Mouse (Mus musculus) adrenal gland, adult (tissue): Measurements from ENCODE around the gene Dock10.

Experiments
- DNase-seq, 2 experiments: peaks; one replicate each; pipeline ENCODE4 v3.0.0; 2022 to 2023; ENCODE audit warnings: low spot score in 1 of 2; ENCODE audit not compliant: inconsistent age in 2 of 2

The Dock10 gene

GRCm38 (mm10) chr1:80496360-80496759 is 262.0 kb downstream of the Dock10 start:
- DNase-seq = no peak

DNA sequence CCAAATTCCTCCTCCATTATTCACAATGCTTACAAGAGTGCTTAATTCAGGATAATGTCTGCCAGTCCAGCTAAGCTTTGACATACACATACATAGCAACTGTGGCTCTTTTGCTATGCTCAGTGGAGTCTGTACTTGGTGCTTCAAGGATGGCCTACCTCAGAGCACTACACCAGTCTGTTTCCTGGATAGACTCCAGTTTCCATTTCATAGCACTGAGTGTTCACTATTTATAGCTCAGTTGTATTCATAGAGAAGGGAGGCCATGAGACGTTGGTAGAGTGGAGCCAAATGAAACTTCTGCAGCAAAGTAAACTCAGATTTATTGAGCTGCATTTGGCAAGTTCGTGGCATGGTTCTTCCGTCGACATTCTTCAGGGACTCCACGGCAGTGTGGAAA is 274.9 kb downstream of the Dock10 start:
- no peak for DNase-seq

DNA sequence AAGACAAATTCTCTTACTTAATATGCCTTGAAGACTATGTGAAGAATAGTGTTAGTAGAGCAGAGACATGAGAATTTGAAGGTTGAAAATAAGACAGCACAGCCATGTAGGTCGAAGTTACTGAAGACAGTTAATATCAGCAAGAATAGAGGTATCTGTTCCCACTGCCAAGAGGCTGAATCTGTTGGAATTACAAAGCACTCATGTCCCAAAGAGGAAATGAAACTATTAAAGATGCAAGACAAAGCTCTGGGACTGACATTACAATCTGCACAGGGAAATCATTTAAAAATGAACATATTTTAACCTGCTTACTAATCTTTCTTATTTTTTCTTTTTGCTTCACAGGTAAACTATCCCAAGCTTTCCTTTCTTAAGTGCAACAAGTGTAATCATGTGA is 283.4 kb downstream of the Dock10 start:
- no peak for DNase-seq

DNA sequence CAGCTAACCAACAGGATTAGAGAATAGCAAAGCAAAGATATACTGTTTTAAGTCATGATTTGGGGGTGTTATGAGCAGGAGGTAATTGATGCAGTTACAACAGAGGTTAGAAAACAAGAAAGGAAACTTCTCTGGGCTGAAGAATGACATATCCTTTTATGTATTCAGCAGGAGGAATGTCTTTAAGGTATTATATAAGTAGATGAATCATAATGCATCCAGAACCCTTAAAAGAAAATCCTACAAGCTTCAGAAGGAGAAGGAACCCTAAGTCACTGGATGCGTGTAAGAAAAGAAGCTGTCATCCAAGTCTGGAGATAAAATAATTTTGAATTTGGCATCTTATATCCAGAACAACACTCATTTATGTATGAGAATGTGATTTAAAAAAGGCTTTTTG is 285.9 kb downstream of the Dock10 start:
- DNase-seq = no peak

DNA sequence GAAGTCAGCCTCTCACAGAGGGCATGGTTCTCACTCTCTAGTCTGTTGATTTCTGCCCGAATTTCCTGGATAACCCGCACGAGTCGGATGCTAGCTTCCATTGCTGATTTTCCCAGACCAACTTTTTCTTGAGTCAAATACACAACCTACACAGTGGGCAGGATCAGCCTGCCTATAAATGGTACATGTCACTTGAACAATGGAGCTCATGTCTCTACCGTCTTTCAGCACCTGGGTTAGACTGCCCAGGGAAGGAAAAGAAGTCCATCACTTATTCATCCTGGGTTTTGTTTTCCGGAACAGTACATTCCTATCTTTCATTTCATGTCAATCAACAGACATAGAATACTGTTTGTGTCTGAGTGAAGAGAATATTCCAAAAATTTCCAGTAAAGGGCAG is 297.0 kb downstream of the Dock10 start, which contains the start of gene Gm45261:
TSS of gene Gm45261 (minus strand) at position 101 of the 400 bp plus-strand sequence.
- DNase-seq = no peak

DNA sequence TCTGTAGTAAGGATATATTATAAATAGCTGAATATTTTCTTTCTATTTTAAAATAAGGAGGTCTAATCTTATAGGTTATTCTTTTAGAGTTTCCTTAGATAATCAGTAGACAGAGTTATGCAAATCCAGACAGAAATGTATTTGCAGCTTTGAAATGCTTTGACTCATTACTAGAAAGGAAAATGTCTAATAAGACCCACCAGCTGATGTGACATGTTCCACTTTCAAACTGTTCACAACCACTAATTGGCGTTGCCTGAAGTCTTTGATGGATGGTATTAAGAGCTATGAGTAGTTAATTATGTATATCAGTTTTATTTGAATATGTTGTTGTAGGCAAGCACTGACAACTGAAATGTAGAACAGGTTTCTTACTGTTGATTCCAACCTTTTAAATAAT is 298.4 kb downstream of the Dock10 start:
- no peak for DNase-seq

DNA sequence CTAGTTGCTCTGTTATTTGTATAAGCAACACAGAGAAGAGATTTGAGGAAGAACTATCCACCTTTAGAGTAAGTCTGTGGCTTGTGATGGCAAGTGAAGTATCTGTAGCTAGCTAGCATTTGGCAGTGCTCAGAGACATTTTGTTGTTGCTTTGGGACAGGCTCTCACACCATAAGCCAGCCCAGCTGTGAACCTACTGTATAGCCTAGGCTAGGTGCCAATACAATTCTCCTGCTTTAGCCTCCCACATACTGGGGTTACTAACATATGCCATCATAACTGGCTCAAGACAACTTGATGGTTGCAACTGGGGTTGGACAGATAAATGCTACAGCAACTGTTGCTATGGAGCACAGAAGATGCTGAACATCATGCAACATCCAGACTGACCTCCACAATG is 298.9 kb downstream of the Dock10 start:
- DNase-seq = no peak

DNA sequence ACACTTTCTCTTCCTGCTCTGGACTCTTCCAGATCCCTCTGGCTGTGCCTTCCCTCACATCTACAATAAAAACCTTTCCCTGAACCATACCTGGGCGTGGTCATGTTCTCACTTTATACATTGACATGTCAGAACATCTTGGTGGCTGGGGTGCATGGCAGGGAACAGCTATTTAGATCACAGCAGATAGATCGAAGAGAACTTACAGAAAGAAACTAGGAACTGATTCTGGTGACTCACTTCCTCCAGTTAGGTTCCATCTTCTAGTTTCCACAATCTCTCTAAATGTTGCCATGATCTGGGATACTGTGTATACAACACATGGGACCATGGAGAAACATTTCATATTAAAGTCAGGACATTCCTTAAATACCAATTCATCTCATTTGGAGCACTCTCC is 304.4 kb downstream of the Dock10 start:
- no peak for DNase-seq

DNA sequence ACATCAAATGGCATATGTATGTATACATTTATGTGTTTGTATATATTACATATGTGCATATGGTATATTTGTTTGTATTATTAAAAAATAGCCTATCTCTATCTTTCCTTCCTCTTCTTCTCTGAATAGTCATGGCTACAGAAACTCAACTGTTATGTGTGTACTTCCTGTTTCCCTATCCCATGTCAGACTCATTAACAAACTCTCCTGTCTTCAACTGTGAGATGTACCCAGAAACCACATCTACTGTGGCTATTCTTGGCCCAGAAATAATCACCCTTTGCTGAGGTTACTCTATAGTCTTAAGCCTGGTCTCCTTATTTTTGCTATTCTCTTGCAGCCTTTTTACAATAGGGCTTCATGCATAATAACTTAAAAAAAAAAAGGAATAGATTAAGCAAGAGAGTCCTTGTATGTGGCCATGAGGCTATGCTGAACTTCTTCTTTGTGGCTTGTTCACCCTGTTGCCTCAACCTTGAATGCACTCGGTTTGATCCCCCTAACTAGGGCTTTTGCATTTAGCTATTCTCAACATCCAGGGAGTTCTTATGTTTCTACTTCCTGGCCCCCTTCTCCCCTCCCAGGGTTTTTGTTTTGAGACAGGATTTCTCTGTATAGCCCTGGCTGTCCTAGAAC is 306.3 kb downstream of the Dock10 start:
- peak in 1 of 2 experiments; percentile 40 for DNase-seq
